Mouse (Mus musculus) liver, embryonic 13.5 days (tissue): ENCODE measurements at regions not wholly inside any gene's neighbourhood (a gene's known extent, or its start where the extent isn't known, plus 50 kb on each side); places are given as distances from the start of the nearest gene placed in this dataset.

Source experiments
- ATAC-seq: fragments of 200-750 bp; cut with Nextera tagmentation; 2 replicates; pipeline ENCODE4 v1.8.0; 2017; ENCODE audit warnings: low read depth, mild to moderate bottlenecking, moderate number of reproducible peaks, moderate library complexity
- DNase-seq: peaks from one replicate; pipeline ENCODE4 v3.0.0; 2022
- H3K27ac ChIP-seq: fragments of 300-500 bp; sonication (generic); 2 replicates; pipeline ENCODE4 v1.5.1; 2015; ENCODE audit warnings: moderate library complexity, mild to moderate bottlenecking, inconsistent platforms
- H3K27me3 ChIP-seq: fragments of 300-500 bp; sonication (generic); 2 replicates; pipeline ENCODE4 v1.6.1; 2015; ENCODE audit warnings: mild to moderate bottlenecking, inconsistent platforms
- H3K36me3 ChIP-seq: fragments of 300-500 bp; sonication (generic); 2 replicates; pipeline ENCODE4 v1.6.1; 2015; ENCODE audit warnings: mild to moderate bottlenecking, inconsistent platforms
- H3K4me1 ChIP-seq: fragments of 300-500 bp; sonication (generic); replicated peaks from 2 replicates; pipeline ENCODE4 v1.6.1; 2015; ENCODE audit warnings: inconsistent platforms
- H3K4me2 ChIP-seq: fragments of 300-500 bp; sonication (generic); 2 replicates; pipeline ENCODE4 v1.6.1; 2015; ENCODE audit warnings: inconsistent platforms, mild to moderate bottlenecking, moderate library complexity
- H3K4me3 ChIP-seq: fragments of 300-500 bp; sonication (generic); replicated peaks from 2 replicates; pipeline ENCODE4 v1.5.1; 2015; ENCODE audit warnings: mild to moderate bottlenecking, inconsistent platforms
- H3K9ac ChIP-seq: fragments of 300-500 bp; sonication (generic); 2 replicates; pipeline ENCODE4 v1.6.1; 2015; ENCODE audit warnings: mild to moderate bottlenecking, inconsistent platforms
- H3K9me3 ChIP-seq: fragments of 300-500 bp; sonication (generic); replicated peaks from 2 replicates; pipeline ENCODE4 v1.6.1; 2016; ENCODE audit warnings: inconsistent platforms
- WGBS: fragments of 180-500 bp; shearing (Covaris S2); methylation state at CpG from one replicate; pipeline ENCODE4 v1.1.7; 2015; ENCODE audit not compliant: insufficient replicate concordance; 5-methylcytosine and 5-hydroxymethylcytosine counted together

- no peaks in the 10 kb centered on the region for H3K9me3 ChIP-seq
- no peak overlapping the region for H3K9ac ChIP-seq
- no peak overlapping the region for H3K27ac ChIP-seq
- DNase-seq, result no peak
- H3K4me2 ChIP-seq, result no peak overlapping the region
- ATAC-seq, result no peak
- H3K36me3 ChIP-seq, result no peaks in the 10 kb centered on the region
- H3K4me3 ChIP-seq, result no peak overlapping the region
- no peaks in the 10 kb centered on the region for H3K27me3 ChIP-seq
- no peaks in the 10 kb centered on the region for H3K4me1 ChIP-seq
- WGBS, result 67% methylated on average over 4 of the region's 4 CpGs
These were observed 138.5 kb downstream of the Arrdc4 start for GRCm38 (mm10) chr7:68610499-68610898.

DNA sequence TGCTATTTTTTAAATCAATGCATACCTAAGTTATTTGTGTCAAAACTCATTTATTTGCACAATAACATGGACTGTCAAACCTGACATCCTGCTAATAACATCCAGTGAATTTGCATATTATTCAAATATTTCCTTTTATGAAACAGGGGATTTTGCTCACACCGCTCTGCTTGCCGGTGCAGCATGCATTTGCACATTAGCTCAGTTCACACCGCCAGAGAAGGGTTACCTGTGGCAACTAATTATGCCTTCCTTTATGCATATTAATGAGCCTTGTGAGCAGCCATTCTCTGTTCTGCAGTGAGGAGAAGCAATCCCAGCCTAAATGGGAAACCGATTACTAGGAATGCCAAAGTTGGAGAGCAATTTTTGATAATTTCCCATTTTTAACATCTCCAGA, 141.9 kb downstream of the Arrdc4 start:
- WGBS, result 72% methylated on average over 4 of the region's 4 CpGs
- Histone ChIP-seq H3K27me3 (no peaks in the 10 kb centered on the region), H3K9me3 (no peaks in the 10 kb centered on the region), H3K36me3 (no peaks in the 10 kb centered on the region), H3K4me1 (no peaks in the 10 kb centered on the region), H3K4me3 (no peak overlapping the region), H3K27ac (no peak overlapping the region), H3K9ac (no peak overlapping the region), H3K4me2 (no peak overlapping the region)
- ATAC-seq, result no peak
- DNase-seq, result no peak

DNA sequence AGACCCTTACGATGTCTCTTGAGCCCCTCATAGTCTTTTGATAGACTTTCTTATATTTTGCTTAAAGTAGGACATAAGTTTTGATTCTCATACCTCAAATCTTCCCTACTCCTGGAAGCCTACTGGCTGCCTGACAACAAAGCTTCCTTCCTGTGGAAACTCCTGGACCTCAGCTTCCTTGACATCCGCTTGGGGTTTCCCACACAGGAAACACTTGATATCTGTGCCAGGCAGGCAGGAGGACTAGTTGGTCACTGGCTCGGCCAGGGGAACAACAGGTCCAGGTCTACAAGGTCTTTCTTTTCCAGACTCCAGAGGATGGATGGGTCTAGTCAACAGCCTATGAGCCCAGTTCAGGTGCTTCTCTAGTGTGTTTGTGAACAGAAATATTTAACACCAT, 142.8 kb downstream of the Arrdc4 start:
- H3K27me3 ChIP-seq, result no peaks in the 10 kb centered on the region
- H3K9ac ChIP-seq, result no peak overlapping the region
- no peaks in the 10 kb centered on the region for H3K4me1 ChIP-seq
- ATAC-seq (no peak), DNase-seq (no peak)
- H3K36me3 ChIP-seq, result no peaks in the 10 kb centered on the region
- no peak overlapping the region for H3K4me2 ChIP-seq
- 30% methylated on average over 3 of the region's 3 CpGs for WGBS
- H3K9me3 ChIP-seq, result no peaks in the 10 kb centered on the region
- H3K4me3 ChIP-seq, result no peak overlapping the region
- no peak overlapping the region for H3K27ac ChIP-seq

GRCm38 (mm10) chr7:68603711-68604110, 145.3 kb downstream of the Arrdc4 start:
- no peak overlapping the region for H3K27ac ChIP-seq
- no peak overlapping the region for H3K4me2 ChIP-seq
- H3K4me1 ChIP-seq, result no peaks in the 10 kb centered on the region
- H3K27me3 ChIP-seq, result no peaks in the 10 kb centered on the region
- no peaks in the 10 kb centered on the region for H3K9me3 ChIP-seq
- DNase-seq (no peak), ATAC-seq (no peak)
- WGBS, result 66% methylated on average over 2 of the region's 2 CpGs
- H3K9ac ChIP-seq, result no peak overlapping the region
- no peak overlapping the region for H3K4me3 ChIP-seq
- H3K36me3 ChIP-seq, result no peaks in the 10 kb centered on the region

GRCm38 (mm10) chr7:68602003-68602402, 147.0 kb downstream of the Arrdc4 start:
- WGBS, result 57% methylated on average over 6 of the region's 6 CpGs
- ATAC-seq (no peak), DNase-seq (no peak)
- H3K9me3 ChIP-seq, result no peaks in the 10 kb centered on the region
- H3K36me3 ChIP-seq, result no peaks in the 10 kb centered on the region
- no peak overlapping the region for H3K4me3 ChIP-seq
- no peak overlapping the region for H3K27ac ChIP-seq
- no peaks in the 10 kb centered on the region for H3K27me3 ChIP-seq
- H3K4me1 ChIP-seq, result no peaks in the 10 kb centered on the region
- no peak overlapping the region for H3K4me2 ChIP-seq
- no peak overlapping the region for H3K9ac ChIP-seq

DNA sequence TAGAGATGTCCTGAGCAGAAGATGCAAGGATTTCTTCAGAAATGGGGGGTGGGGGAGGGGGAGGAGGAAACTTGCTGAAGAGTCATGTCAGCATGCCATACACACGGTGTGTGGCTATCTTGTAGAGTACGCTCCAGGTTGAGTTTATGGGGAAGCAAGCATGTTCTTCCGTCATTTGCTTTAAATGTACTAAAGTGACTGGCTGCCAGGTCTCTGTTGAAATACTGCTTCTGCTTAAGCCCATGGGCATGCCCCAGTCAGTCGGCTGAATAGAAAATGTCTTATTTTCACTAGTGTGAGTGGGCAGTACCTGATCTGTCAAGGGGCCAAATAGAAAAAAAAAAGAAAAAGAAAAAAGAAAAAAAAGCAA, 155.0 kb downstream of the Arrdc4 start:
- WGBS, result 47% methylated on average over 4 of the region's 4 CpGs
- no peak overlapping the region for H3K27ac ChIP-seq
- H3K4me2 ChIP-seq, result no peak overlapping the region
- no peaks in the 10 kb centered on the region for H3K36me3 ChIP-seq
- H3K9me3 ChIP-seq, result no peaks in the 10 kb centered on the region
- no peaks in the 10 kb centered on the region for H3K27me3 ChIP-seq
- no peak overlapping the region for H3K4me3 ChIP-seq
- no peak for ATAC-seq
- no peak overlapping the region for H3K9ac ChIP-seq
- no peak for DNase-seq
- no peaks in the 10 kb centered on the region for H3K4me1 ChIP-seq

- Histone ChIP-seq H3K27ac (no peak overlapping the region), H3K9me3 (no peaks in the 10 kb centered on the region), H3K4me1 (no peaks in the 10 kb centered on the region), H3K4me3 (no peak overlapping the region), H3K4me2 (no peak overlapping the region), H3K36me3 (no peaks in the 10 kb centered on the region), H3K27me3 (no peaks in the 10 kb centered on the region), H3K9ac (no peak overlapping the region)
- no peak for ATAC-seq
- DNase-seq, result no peak
- WGBS, result 47% methylated on average over 15 of the region's 15 CpGs
These were observed 155.6 kb downstream of the Arrdc4 start for GRCm38 (mm10) chr7:68593344-68594016.

- WGBS, result 72% methylated on average over 13 of the region's 13 CpGs
These were observed 166.3 kb downstream of the Arrdc4 start for GRCm38 (mm10) chr7:68582540-68583325.

DNA sequence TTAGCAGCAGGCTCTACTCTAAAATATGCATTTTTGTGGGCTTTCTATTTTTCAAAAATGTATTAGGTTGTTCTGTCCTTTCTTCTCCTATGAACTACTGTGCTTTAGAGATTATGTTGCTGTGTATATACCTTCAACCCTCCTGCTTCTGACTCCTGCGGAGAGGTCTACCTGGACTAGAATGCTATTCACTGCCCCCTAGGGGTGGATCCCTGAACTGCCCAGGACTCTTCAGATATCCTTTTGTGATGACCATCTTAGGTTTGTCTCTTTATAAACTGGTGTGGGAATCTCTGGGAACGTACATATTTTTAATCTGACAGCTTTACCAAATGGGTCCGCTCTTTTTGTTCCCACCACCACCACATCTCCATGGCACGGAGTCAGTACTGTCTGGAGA, 168.4 kb downstream of the Arrdc4 start:
- Histone ChIP-seq H3K9me3 (no peaks in the 10 kb centered on the region), H3K27me3 (no peaks in the 10 kb centered on the region), H3K4me2 (no peak overlapping the region), H3K36me3 (no peaks in the 10 kb centered on the region), H3K27ac (no peak overlapping the region), H3K9ac (no peak overlapping the region), H3K4me3 (no peak overlapping the region), H3K4me1 (no peaks in the 10 kb centered on the region)
- DNase-seq (no peak), ATAC-seq (no peak)
- WGBS, result 24% methylated on average over 4 of the region's 4 CpGs

More at GRCm38 (mm10) chr7:68582540-68583325, 166.3 kb downstream of the Arrdc4 start:
- Histone ChIP-seq H3K36me3 (no peaks in the 10 kb centered on the region), H3K4me2 (no peak overlapping the region), H3K9ac (no peak overlapping the region), H3K9me3 (no peaks in the 10 kb centered on the region), H3K27me3 (no peaks in the 10 kb centered on the region), H3K4me3 (no peak overlapping the region), H3K4me1 (no peaks in the 10 kb centered on the region), H3K27ac (no peak overlapping the region)
- DNase-seq (no peak), ATAC-seq (no peak)

- H3K27ac ChIP-seq, result no peak overlapping the region
- ATAC-seq (no peak), DNase-seq (peak; percentile 37)
- no peaks in the 10 kb centered on the region for H3K9me3 ChIP-seq
- H3K4me1 ChIP-seq, result no peaks in the 10 kb centered on the region
- H3K27me3 ChIP-seq, result no peaks in the 10 kb centered on the region
- no peak overlapping the region for H3K9ac ChIP-seq
- 11% methylated on average over 10 of the region's 10 CpGs for WGBS
- peak overlapping the region; percentile 26; the same call in 1 of the 2 replicates for H3K4me2 ChIP-seq
- no peak overlapping the region for H3K4me3 ChIP-seq
- no peaks in the 10 kb centered on the region for H3K36me3 ChIP-seq
These were observed 169.4 kb downstream of the Arrdc4 start for GRCm38 (mm10) chr7:68579666-68580065.

- H3K4me1 ChIP-seq, result no peaks in the 10 kb centered on the region
- no peak overlapping the region for H3K27ac ChIP-seq
- WGBS, result 33% methylated on average over 8 of the region's 8 CpGs
- no peaks in the 10 kb centered on the region for H3K27me3 ChIP-seq
- no peak overlapping the region for H3K4me3 ChIP-seq
- DNase-seq (no peak), ATAC-seq (no peak)
- H3K36me3 ChIP-seq, result no peaks in the 10 kb centered on the region
- no peaks in the 10 kb centered on the region for H3K9me3 ChIP-seq
- H3K9ac ChIP-seq, result no peak overlapping the region
- no peak overlapping the region for H3K4me2 ChIP-seq
These were observed 169.8 kb downstream of the Arrdc4 start for GRCm38 (mm10) chr7:68579216-68579615.

DNA sequence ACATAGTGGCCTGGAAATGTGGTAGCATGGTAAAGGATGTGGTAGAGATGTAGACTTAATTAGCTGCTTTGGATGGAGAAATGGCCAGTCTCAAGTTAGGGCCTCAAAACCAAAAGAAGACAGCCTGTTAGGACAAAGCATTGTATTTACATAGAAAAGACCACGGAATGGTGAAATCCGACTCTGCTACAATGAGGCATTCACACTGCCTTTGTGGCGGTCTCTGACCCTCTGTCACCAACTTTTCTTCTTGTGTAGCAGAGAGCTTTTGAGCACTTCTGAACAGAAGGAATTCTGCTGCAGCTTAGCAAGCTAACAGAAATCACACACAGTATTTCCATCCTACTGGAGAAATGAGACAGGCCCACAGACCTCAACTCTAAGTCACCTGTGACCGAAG, 177.7 kb downstream of the Arrdc4 start:
- Histone ChIP-seq H3K27me3 (no peaks in the 10 kb centered on the region), H3K4me3 (no peak overlapping the region), H3K4me1 (no peaks in the 10 kb centered on the region), H3K9me3 (no peaks in the 10 kb centered on the region), H3K36me3 (no peaks in the 10 kb centered on the region), H3K9ac (no peak overlapping the region), H3K4me2 (no peak overlapping the region), H3K27ac (no peak overlapping the region)
- 40% methylated on average over 4 of the region's 4 CpGs for WGBS
- ATAC-seq, result no peak
- DNase-seq, result no peak
